Mouse (Mus musculus): ENCODE results near the gene Grik3. TPM values are rescaled to one million over a fixed set of nuclear protein-coding genes. Genes with fewer than 3 reads are reported as not detected.

Grik3 gene
- polyA plus RNA-seq, 1 experiment from 2014 or later, result 0.16 TPM

DNA sequence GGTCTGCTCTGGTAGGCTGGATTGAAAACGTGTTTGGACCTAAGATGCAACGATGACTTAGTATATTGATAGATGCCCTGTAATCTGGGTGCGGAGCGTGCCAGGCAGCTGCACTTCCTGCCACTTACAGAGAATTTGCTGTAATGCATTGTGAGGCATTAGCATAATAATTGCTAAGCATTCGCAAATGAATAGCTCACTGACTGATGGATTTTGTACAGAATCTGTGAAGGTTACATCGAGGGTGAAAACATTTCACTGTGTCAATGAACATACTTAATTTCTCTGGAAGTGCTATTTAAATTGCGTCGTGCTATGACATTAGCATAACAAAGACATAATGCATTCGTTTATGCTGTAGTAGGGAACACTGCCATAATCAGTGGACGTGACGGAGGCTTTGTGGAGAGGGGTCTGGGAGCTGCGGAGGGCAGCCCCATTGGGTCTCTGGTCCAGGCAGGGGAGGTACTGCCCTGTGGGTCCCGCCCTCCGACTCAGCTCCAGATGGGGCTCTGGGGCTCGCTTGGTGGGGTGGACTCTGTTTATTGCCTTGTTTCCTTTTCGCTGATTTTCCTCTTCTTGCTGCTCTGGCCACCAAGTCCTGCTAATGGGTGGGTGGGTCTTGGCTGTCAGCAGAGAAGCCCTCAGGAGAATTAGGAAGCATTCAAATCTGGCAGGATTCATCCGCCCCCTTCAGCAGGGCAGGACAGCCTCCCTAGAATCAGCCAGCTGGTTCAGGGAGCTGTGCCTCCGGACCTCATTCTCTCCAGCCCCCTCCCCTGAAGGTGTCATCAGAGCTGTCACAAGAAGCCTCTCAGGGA, 54.7 kb downstream of the Grik3 start:
- no peak for ATAC-seq (replicated peaks; ENCODE audit: insufficient number of reproducible peaks, low FRiP score, low TSS enrichment)
- 37% methylated on average over 18 of the region's 18 CpGs for WGBS (ENCODE audit: insufficient replicate concordance)
- H3K27me3 ChIP-seq (ENCODE audit: control insufficient read depth, insufficient read depth, low read length), result peaks cover 6% of the 10 kb centered on the region; the same call in 1 of the 2 replicates

DNA sequence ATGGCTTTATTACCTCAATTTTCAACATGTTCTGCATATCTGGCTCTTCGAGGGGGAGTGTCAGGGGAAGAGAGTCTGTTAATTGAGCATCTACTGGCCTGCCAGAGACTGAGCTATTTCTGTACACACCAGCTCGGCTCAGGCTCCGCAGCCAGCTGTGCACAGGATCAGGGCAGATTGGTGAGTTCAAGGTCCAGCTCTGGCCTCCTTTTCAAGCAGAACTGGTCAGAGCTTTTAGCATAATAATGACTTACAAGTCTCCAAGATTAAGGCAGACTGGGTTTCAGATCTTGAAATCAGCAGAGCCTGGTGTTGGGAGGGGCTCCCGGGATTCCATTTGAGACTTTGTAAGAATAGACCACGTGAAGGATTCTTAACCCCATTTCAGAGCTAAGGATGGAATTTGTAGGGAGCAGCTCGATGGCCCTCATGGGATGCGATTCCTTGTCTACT, 55.3 kb downstream of the Grik3 start:
- Histone ChIP-seq H3K4me1 (ENCODE audit: control insufficient read depth, insufficient read depth, low read length) (no peaks in the 10 kb centered on the region), H3K27ac (ENCODE audit: low read depth, low read length) (no peak overlapping the region), H3K4me2 (no peak overlapping the region), H3K4me3 (ENCODE audit: low read depth, low read length) (no peak overlapping the region), H3K9ac (ENCODE audit: low read depth, low read length) (no peak overlapping the region), H3K27me3 (ENCODE audit: control insufficient read depth, insufficient read depth, low read length) (peaks cover 3% of the 10 kb centered on the region; the same call in 1 of the 2 replicates), H3K9me3 (replicated peaks; ENCODE audit: control insufficient read depth, low read length) (no peaks in the 10 kb centered on the region), H3K36me3 (ENCODE audit: control insufficient read depth, insufficient read depth, low read length) (no peaks in the 10 kb centered on the region)
- 49% methylated on average over 7 of the region's 7 CpGs for WGBS (ENCODE audit: insufficient replicate concordance)
- no peak for ATAC-seq (replicated peaks; ENCODE audit: insufficient number of reproducible peaks, low FRiP score, low TSS enrichment)

More for the DNA sequence above, 54.7 kb downstream of the Grik3 start:
- no peak overlapping the region for H3K4me2 ChIP-seq
- no peak overlapping the region for H3K27ac ChIP-seq (ENCODE audit: low read depth, low read length)
- H3K36me3 ChIP-seq (ENCODE audit: control insufficient read depth, insufficient read depth, low read length), result no peaks in the 10 kb centered on the region
- H3K4me1 ChIP-seq (ENCODE audit: control insufficient read depth, insufficient read depth, low read length), result no peaks in the 10 kb centered on the region
- no peaks in the 10 kb centered on the region for H3K9me3 ChIP-seq (replicated peaks; ENCODE audit: control insufficient read depth, low read length)
- H3K9ac ChIP-seq (ENCODE audit: low read depth, low read length), result no peak overlapping the region
- H3K4me3 ChIP-seq (ENCODE audit: low read depth, low read length), result no peak overlapping the region

DNA sequence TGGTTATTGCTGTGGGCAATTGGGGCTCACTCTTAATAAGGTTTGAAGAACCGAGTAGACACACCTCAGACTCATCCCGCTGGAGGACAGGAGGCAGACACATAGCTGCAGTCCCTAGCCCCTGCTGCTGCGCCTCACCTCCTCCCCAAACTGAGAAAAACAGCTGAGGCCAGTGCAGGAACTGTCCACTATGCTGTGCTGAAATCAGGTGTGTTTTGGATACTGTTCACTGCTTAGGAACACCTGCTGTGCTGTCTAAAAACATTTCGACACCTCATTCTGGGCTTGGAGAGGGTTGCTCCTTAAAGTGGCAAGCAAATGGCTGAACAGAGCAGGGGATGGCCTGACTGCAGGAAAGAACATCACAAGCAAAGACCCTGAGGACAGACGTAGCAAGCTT, 57.7 kb downstream of the Grik3 start:
- H3K9me3 ChIP-seq (replicated peaks; ENCODE audit: control insufficient read depth, low read length), result no peaks in the 10 kb centered on the region
- whole genome bisulfite sequencing (ENCODE audit: insufficient replicate concordance), result 49% methylated on average over 5 of the region's 5 CpGs
- ATAC-seq (replicated peaks; ENCODE audit: insufficient number of reproducible peaks, low FRiP score, low TSS enrichment), result no peak

DNA sequence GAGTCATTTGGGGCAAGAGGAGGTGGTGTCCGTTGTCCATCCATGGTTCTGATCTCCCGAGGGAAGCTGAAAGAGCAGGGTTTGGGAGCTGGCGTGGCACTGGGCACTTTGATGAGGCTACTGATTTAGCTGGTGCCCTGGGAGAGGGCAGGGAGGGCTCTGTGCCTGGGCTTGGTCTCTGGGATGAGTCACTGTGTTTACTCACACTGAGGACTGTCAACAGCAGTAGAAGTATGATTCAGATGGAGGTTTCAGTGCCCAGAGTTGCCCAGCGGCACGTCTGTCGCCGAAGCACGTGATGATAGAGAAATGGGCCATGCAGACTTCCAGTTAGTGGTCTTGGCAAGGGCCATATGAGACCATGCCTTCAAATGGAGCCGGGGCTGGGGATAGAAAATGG, 63.3 kb downstream of the Grik3 start:
- H3K4me2 ChIP-seq, result no peak overlapping the region
- 80% methylated on average over 9 of the region's 9 CpGs for WGBS (ENCODE audit: insufficient replicate concordance)
- no peaks in the 10 kb centered on the region for H3K9me3 ChIP-seq (replicated peaks; ENCODE audit: control insufficient read depth, low read length)
- H3K36me3 ChIP-seq (ENCODE audit: control insufficient read depth, insufficient read depth, low read length), result no peaks in the 10 kb centered on the region
- H3K4me1 ChIP-seq (ENCODE audit: control insufficient read depth, insufficient read depth, low read length), result no peaks in the 10 kb centered on the region
- no peak overlapping the region for H3K9ac ChIP-seq (ENCODE audit: low read depth, low read length)
- H3K27me3 ChIP-seq (ENCODE audit: control insufficient read depth, insufficient read depth, low read length), result no peaks in the 10 kb centered on the region
- H3K4me3 ChIP-seq (ENCODE audit: low read depth, low read length), result no peak overlapping the region
- H3K27ac ChIP-seq (ENCODE audit: low read depth, low read length), result no peak overlapping the region
- no peak for ATAC-seq (replicated peaks; ENCODE audit: insufficient number of reproducible peaks, low FRiP score, low TSS enrichment)

More for the DNA sequence above, 57.7 kb downstream of the Grik3 start:
- no peak overlapping the region for H3K27ac ChIP-seq (ENCODE audit: low read depth, low read length)
- H3K4me1 ChIP-seq (ENCODE audit: control insufficient read depth, insufficient read depth, low read length), result no peaks in the 10 kb centered on the region
- H3K4me2 ChIP-seq, result no peak overlapping the region
- no peak overlapping the region for H3K4me3 ChIP-seq (ENCODE audit: low read depth, low read length)
- peaks cover 3% of the 10 kb centered on the region; the same call in 1 of the 2 replicates for H3K27me3 ChIP-seq (ENCODE audit: control insufficient read depth, insufficient read depth, low read length)
- H3K36me3 ChIP-seq (ENCODE audit: control insufficient read depth, insufficient read depth, low read length), result no peaks in the 10 kb centered on the region
- H3K9ac ChIP-seq (ENCODE audit: low read depth, low read length), result no peak overlapping the region

DNA sequence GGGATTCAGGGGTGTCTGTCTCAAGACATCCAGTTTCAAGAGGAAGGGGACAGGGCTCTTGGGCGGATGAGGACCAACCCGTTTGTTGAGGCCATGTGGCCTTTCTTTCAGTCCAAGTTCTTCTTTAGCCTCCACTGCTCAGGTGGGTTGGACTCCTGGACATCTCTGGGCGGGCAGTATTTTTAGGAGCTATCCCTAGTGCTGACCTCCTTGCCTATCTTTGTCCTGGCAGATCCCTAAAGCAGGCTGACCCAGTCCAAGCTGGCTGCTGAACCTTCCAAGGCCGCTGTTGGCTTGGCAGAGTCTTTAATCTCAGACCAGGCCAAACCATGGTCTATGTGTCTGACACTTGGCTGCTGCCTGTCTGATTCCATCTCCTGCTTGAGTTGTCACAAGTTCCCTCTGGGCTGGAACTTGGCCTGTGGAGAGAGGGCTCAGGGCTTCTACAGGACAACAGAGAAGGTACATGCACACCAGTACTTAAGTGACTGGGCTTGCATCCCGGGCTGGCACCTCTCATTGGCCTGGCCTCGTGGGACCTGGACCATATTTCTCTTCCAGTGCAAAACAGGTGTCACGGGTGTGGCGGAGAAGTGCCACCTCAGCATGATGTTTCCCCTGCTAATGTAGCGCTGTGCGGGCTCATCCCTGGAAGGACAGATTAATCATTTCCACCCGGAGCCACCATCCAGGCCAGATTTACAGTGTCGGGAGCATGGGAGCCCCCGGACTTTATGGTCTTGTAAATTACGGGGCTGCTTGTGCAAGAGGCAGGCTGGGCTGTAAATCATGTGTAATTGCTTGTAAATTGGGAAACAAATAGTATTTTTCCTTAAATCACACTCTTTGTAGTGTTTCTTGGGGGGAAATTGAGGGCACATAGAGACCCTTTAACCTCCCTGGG, 66.2 kb downstream of the Grik3 start:
- Histone ChIP-seq H3K4me1 (ENCODE audit: control insufficient read depth, insufficient read depth, low read length) (no peaks in the 10 kb centered on the region), H3K9ac (ENCODE audit: low read depth, low read length) (no peak overlapping the region), H3K36me3 (ENCODE audit: control insufficient read depth, insufficient read depth, low read length) (no peaks in the 10 kb centered on the region), H3K4me3 (ENCODE audit: low read depth, low read length) (no peak overlapping the region), H3K27ac (ENCODE audit: low read depth, low read length) (no peak overlapping the region), H3K27me3 (ENCODE audit: control insufficient read depth, insufficient read depth, low read length) (peaks cover 2% of the 10 kb centered on the region; the same call in 1 of the 2 replicates), H3K9me3 (replicated peaks; ENCODE audit: control insufficient read depth, low read length) (no peaks in the 10 kb centered on the region), H3K4me2 (no peak overlapping the region)
- ATAC-seq (replicated peaks; ENCODE audit: insufficient number of reproducible peaks, low FRiP score, low TSS enrichment), result no peak
- WGBS (ENCODE audit: insufficient replicate concordance), result 79% methylated on average over 14 of the region's 14 CpGs

DNA sequence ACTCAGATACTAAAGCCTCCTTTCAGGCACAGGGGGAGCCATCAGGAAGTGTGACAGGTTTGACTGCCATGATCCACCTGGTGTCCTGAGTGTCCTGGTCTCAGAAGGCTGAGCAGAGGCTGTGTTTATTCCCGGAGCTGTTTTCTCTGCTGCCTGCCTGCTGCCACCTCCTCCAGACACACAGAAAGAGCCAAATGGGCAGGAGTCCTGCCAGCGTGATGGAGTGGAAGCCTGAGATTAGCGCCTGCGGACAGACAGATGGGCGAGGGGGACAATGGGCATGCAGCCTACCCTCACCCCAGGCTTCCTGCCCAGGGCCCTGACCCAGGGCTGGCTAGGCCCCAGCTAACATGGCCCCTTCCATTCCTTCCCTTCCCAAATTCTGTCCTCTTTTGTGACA, 69.1 kb downstream of the Grik3 start:
- no peak overlapping the region for H3K4me3 ChIP-seq (ENCODE audit: low read depth, low read length)
- no peaks in the 10 kb centered on the region; the same call in 1 of the 2 replicates for H3K4me1 ChIP-seq (ENCODE audit: control insufficient read depth, insufficient read depth, low read length)
- H3K36me3 ChIP-seq (ENCODE audit: control insufficient read depth, insufficient read depth, low read length), result no peaks in the 10 kb centered on the region
- no peak for ATAC-seq (replicated peaks; ENCODE audit: insufficient number of reproducible peaks, low FRiP score, low TSS enrichment)
- H3K9me3 ChIP-seq (replicated peaks; ENCODE audit: control insufficient read depth, low read length), result no peaks in the 10 kb centered on the region
- H3K27ac ChIP-seq (ENCODE audit: low read depth, low read length), result no peak overlapping the region
- H3K9ac ChIP-seq (ENCODE audit: low read depth, low read length), result no peak overlapping the region
- H3K27me3 ChIP-seq (ENCODE audit: control insufficient read depth, insufficient read depth, low read length), result peaks cover 4% of the 10 kb centered on the region; the same call in 1 of the 2 replicates
- H3K4me2 ChIP-seq, result no peak overlapping the region
- WGBS (ENCODE audit: insufficient replicate concordance), result 47% methylated on average over 5 of the region's 5 CpGs

DNA sequence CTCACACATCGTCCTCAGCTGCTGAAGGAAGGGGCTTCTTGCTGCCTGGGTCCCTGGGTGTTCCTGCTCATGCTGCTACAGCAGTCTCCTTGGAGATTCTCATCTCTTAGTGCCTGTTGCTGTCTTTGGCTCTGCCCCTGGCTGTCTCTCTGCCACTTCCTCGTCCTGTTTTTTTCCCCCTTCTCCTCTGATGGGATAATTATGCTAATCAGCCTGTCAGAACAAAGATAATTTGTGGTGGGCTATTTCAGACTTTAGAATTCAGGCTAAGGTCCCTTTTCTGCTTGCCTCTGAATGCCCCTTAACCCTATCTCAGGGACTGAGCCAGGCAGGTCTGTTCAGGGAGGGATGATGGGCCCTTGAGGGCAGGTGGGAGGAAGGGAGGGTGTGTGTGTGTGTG, 70.3 kb downstream of the Grik3 start:
- Histone ChIP-seq H3K4me1 (ENCODE audit: control insufficient read depth, insufficient read depth, low read length) (no peaks in the 10 kb centered on the region; the same call in 1 of the 2 replicates), H3K4me2 (no peak overlapping the region), H3K9ac (ENCODE audit: low read depth, low read length) (no peak overlapping the region), H3K36me3 (ENCODE audit: control insufficient read depth, insufficient read depth, low read length) (no peaks in the 10 kb centered on the region), H3K27ac (ENCODE audit: low read depth, low read length) (no peak overlapping the region), H3K9me3 (replicated peaks; ENCODE audit: control insufficient read depth, low read length) (no peaks in the 10 kb centered on the region), H3K27me3 (ENCODE audit: control insufficient read depth, insufficient read depth, low read length) (peaks cover 4% of the 10 kb centered on the region; the same call in 1 of the 2 replicates), H3K4me3 (ENCODE audit: low read depth, low read length) (no peak overlapping the region)
- ATAC-seq (replicated peaks; ENCODE audit: insufficient number of reproducible peaks, low FRiP score, low TSS enrichment), result no peak
- WGBS (ENCODE audit: insufficient replicate concordance), result 30% methylated on average over 2 of the region's 2 CpGs

DNA sequence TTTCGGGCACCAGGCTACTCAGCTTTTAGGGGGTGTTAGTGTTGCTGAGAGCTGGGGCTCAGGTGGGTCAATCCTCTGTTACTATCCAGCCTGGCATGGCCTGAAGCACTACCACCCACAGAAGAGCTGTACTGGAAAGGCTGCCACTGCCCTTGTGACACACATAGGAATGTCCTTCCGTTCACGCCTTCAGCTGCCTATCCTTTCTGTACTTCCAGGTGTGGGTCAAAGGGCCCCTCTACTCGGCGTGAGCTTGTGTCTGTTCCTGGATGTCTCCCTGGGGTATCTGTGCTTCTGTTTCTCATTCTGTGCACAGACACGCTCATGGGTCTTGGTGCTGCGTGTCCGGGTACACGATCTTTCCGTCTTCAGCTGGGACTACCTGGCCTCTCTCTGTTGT, 73.1 kb downstream of the Grik3 start:
- WGBS (ENCODE audit: insufficient replicate concordance), result 77% methylated on average over 10 of the region's 10 CpGs
- Histone ChIP-seq H3K9ac (ENCODE audit: low read depth, low read length) (no peak overlapping the region), H3K4me1 (ENCODE audit: control insufficient read depth, insufficient read depth, low read length) (no peaks in the 10 kb centered on the region; the same call in 1 of the 2 replicates), H3K4me3 (ENCODE audit: low read depth, low read length) (no peak overlapping the region), H3K9me3 (replicated peaks; ENCODE audit: control insufficient read depth, low read length) (no peaks in the 10 kb centered on the region), H3K27me3 (ENCODE audit: control insufficient read depth, insufficient read depth, low read length) (peaks cover 7% of the 10 kb centered on the region; the same call in 1 of the 2 replicates), H3K36me3 (ENCODE audit: control insufficient read depth, insufficient read depth, low read length) (no peaks in the 10 kb centered on the region), H3K27ac (ENCODE audit: low read depth, low read length) (no peak overlapping the region), H3K4me2 (no peak overlapping the region)
- no peak for ATAC-seq (replicated peaks; ENCODE audit: insufficient number of reproducible peaks, low FRiP score, low TSS enrichment)
